Mouse (Mus musculus) hindbrain, embryonic 12.5 days (tissue): ENCODE measurements around the gene Dusp5. TPM values are rescaled to one million over a fixed set of nuclear protein-coding genes. Genes with fewer than 3 reads are reported as not detected.
"Not testable (repeated sequence)": the region's sequence is repeated elsewhere in the genome, so short reads cannot be mapped to it uniquely, and the experiment has no call there.

ENCODE experiments used
- ATAC-seq: fragments of 200-750 bp; cut with Nextera tagmentation; 2 replicates; pipeline ENCODE4 v1.8.0; 2017; ENCODE audit warnings: moderate TSS enrichment; ENCODE audit not compliant: low FRiP score
- H3K27ac ChIP-seq: fragments of 300-500 bp; sonication (generic); 2 replicates; pipeline ENCODE4 v1.5.1; 2016; ENCODE audit warnings: mild to moderate bottlenecking
- H3K27me3 ChIP-seq: fragments of 300-500 bp; sonication (generic); 2 replicates; pipeline ENCODE4 v1.6.1; 2016; ENCODE audit warnings: mild to moderate bottlenecking
- H3K36me3 ChIP-seq: fragments of 300-500 bp; sonication (generic); 2 replicates; pipeline ENCODE4 v1.6.1; 2016; ENCODE audit warnings: mild to moderate bottlenecking
- H3K4me1 ChIP-seq: fragments of 300-500 bp; sonication (generic); 2 replicates; pipeline ENCODE4 v1.6.1; 2016
- H3K4me2 ChIP-seq: fragments of 300-500 bp; sonication (generic); replicated peaks from 2 replicates; pipeline ENCODE4 v1.6.1; 2016; ENCODE audit warnings: mild to moderate bottlenecking
- H3K4me3 ChIP-seq: fragments of 300-500 bp; sonication (generic); 2 replicates; pipeline ENCODE4 v1.5.1; 2016; ENCODE audit warnings: mild to moderate bottlenecking
- H3K9ac ChIP-seq: fragments of 300-500 bp; sonication (generic); 2 replicates; pipeline ENCODE4 v1.6.1; 2016; ENCODE audit warnings: mild to moderate bottlenecking, moderate library complexity
- H3K9me3 ChIP-seq: fragments of 300-500 bp; sonication (generic); replicated peaks from 2 replicates; pipeline ENCODE4 v1.6.1; 2016; ENCODE audit warnings: mild to moderate bottlenecking
- WGBS: fragments of 180-500 bp; shearing (Covaris S2); methylation state at CpG from one replicate; pipeline ENCODE4 v1.1.7; 2016; 5-methylcytosine and 5-hydroxymethylcytosine counted together
- polyA plus RNA-seq: library from polyadenylated mRNA; unstranded; fragments of >200 nt; fragmentation: Nextera tagmentation; extraction: Ambion mirVana; gene quantifications from 2 replicates; pipeline ENCODE4 v1.2.1, GENCODE M21; 2016

Gene Dusp5
- polyA plus RNA-seq, 1 experiment from 2014 or later = 2.4 TPM

- Histone ChIP-seq H3K4me3 (no peak overlapping the region), H3K27ac (no peak overlapping the region), H3K36me3 (no peaks in the 10 kb centered on the region), H3K9me3 (no peaks in the 10 kb centered on the region), H3K27me3 (no peaks in the 10 kb centered on the region), H3K9ac (no peak overlapping the region), H3K4me2 (no peak overlapping the region), H3K4me1 (no peaks in the 10 kb centered on the region)
- WGBS = 54% methylated on average over 8 of the region's 8 CpGs
- no peak for ATAC-seq
Measured at GRCm38 (mm10) chr19:53574131-53574530, 45.2 kb downstream of the Dusp5 start.

DNA sequence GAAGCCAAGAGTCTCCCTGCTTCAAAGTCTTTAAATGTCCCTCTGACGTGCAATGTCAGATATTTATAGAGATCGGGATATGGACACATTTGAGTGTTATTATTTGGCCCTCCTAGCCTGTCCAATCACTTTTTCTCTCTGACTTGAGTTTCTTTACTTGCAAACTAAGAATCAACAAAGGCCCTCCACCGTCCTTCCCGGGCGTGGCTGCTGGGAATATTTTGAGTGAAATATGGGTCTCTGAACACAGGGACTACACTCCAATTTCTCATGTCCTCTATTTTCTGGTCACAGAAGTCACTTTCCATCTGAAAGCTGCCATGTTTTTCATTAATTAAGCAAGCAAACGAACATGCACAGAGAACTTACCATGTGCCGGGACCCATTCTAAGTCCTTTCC, 45.6 kb downstream of the Dusp5 start:
- 90% methylated on average over 7 of the region's 7 CpGs for WGBS
- Histone ChIP-seq H3K4me2 (no peak overlapping the region), H3K27me3 (no peaks in the 10 kb centered on the region), H3K36me3 (no peaks in the 10 kb centered on the region), H3K9me3 (no peaks in the 10 kb centered on the region), H3K4me3 (no peak overlapping the region), H3K27ac (no peak overlapping the region), H3K4me1 (no peaks in the 10 kb centered on the region), H3K9ac (no peak overlapping the region)
- ATAC-seq = no peak

- Histone ChIP-seq H3K9ac (no peak overlapping the region), H3K4me1 (no peaks in the 10 kb centered on the region), H3K27me3 (no peaks in the 10 kb centered on the region), H3K27ac (no peak overlapping the region), H3K4me2 (no peak overlapping the region), H3K36me3 (no peaks in the 10 kb centered on the region), H3K4me3 (no peak overlapping the region), H3K9me3 (no peaks in the 10 kb centered on the region)
- ATAC-seq = no peak
- 74% methylated on average over 4 of the region's 4 CpGs for WGBS
Measured at GRCm38 (mm10) chr19:53575296-53576010, 46.5 kb downstream of the Dusp5 start.

- H3K9me3 ChIP-seq = no peaks in the 10 kb centered on the region
- WGBS = 94% methylated on average over 7 of the region's 7 CpGs
- H3K4me1 ChIP-seq = no peaks in the 10 kb centered on the region
- no peaks in the 10 kb centered on the region for H3K27me3 ChIP-seq
- no peaks in the 10 kb centered on the region for H3K36me3 ChIP-seq
- H3K4me3 ChIP-seq = no peak overlapping the region
- no peak overlapping the region for H3K4me2 ChIP-seq
- no peak for ATAC-seq
- H3K27ac ChIP-seq = no peak overlapping the region
- H3K9ac ChIP-seq = no peak overlapping the region
Measured at GRCm38 (mm10) chr19:53576061-53576460, 47.2 kb downstream of the Dusp5 start.

GRCm38 (mm10) chr19:53577025-53577800, 48.3 kb downstream of the Dusp5 start:
- Histone ChIP-seq H3K4me2 (no peak overlapping the region), H3K27me3 (no peaks in the 10 kb centered on the region), H3K9ac (no peak overlapping the region), H3K36me3 (no peaks in the 10 kb centered on the region), H3K27ac (no peak overlapping the region), H3K4me3 (no peak overlapping the region), H3K4me1 (no peaks in the 10 kb centered on the region), H3K9me3 (no peaks in the 10 kb centered on the region)
- 55% methylated on average over 11 of the region's 11 CpGs for WGBS
- no peak for ATAC-seq

GRCm38 (mm10) chr19:53578597-53579252, 49.8 kb downstream of the Dusp5 start:
- peak; percentile 50 for ATAC-seq
- Histone ChIP-seq H3K9me3 (peaks cover 2% of the 10 kb centered on the region; the same call in 1 of the 2 replicates), H3K36me3 (no peaks in the 10 kb centered on the region), H3K27ac (no peak overlapping the region), H3K4me3 (no peak overlapping the region), H3K4me1 (no peaks in the 10 kb centered on the region), H3K4me2 (no peak overlapping the region), H3K27me3 (no peaks in the 10 kb centered on the region), H3K9ac (no peak overlapping the region)
- 15% methylated on average over 8 of the region's 8 CpGs for WGBS

DNA sequence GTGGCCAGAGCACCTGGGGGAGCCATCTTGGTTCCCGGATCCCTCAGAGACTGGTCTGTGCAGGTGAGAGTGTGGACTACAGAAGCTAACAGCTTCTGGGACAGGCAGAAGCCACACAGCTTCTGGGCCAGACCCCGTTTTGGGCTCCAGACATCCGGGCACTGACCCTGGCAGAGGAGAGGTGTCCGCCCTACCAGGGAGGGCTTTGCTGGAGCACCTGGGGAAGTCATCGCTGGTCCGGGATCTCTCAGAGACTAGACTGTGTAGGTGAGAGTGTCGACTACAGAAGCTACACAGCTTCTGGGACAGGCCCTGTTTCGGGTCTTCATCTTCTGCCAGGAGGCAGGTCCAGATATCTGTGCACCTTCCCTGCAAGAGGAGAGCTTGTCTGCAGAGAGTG, 51.4 kb downstream of the Dusp5 start:
- H3K4me3 ChIP-seq, H3K27me3 ChIP-seq, H3K27ac ChIP-seq, H3K9ac ChIP-seq, H3K36me3 ChIP-seq, H3K4me2 ChIP-seq, ATAC-seq, H3K4me1 ChIP-seq: not testable (repeated sequence)
- 90% methylated on average over 8 of the region's 8 CpGs for WGBS
- H3K9me3 ChIP-seq = peaks cover 17% of the 10 kb centered on the region

- H3K27me3 ChIP-seq, H3K4me1 ChIP-seq, H3K9ac ChIP-seq, H3K27ac ChIP-seq, ATAC-seq, H3K4me2 ChIP-seq, H3K36me3 ChIP-seq, H3K4me3 ChIP-seq: not testable (repeated sequence)
- WGBS = 90% methylated on average over 3 of the region's 3 CpGs
- H3K9me3 ChIP-seq = peaks cover 28% of the 10 kb centered on the region
Measured at GRCm38 (mm10) chr19:53587686-53588085, 58.8 kb downstream of the Dusp5 start.

DNA sequence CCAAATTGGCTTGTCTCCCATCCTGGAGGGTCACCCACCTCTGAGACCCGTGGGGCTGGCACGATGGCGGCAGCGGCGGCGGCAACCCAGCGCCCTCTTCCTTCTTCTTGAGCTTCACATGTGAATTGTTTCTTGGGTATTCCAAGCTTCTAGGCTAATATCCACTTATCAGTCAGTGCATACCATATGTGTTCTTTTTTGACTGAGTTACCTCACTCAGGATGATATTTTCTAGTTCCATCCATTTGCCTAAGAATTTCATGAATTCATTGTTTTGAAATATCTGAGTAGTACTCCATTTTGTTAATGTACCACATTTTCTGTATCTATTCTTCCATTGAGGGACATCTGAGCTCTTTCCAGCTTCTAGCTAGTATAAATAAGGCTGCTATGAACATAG, 60.1 kb downstream of the Dusp5 start, which contains the start of gene Nutf2-ps1:
Nutf2-ps1 (minus strand) TSS at position 101 of the 400 bp plus-strand sequence.
- H3K36me3 ChIP-seq, ATAC-seq, H3K27ac ChIP-seq, H3K4me2 ChIP-seq, H3K9ac ChIP-seq, H3K4me1 ChIP-seq, H3K27me3 ChIP-seq, H3K4me3 ChIP-seq: not testable (repeated sequence)
- WGBS = 93% methylated on average over 7 of the region's 7 CpGs
- peaks cover 24% of the 10 kb centered on the region for H3K9me3 ChIP-seq

Other genes with a start within 250 kb of the Dusp5 start
- 76.2 and 78.4 TPM in 2 replicates for gene Mxi1, start 218.6 kb upstream of the Dusp5 start, polyA plus RNA-seq
- not detected in 2 replicates for gene Gm10197, start 157.3 kb upstream of the Dusp5 start, polyA plus RNA-seq
- gene Smndc1, start 138.5 kb upstream of the Dusp5 start, polyA plus RNA-seq = 40.9 and 41.4 TPM in 2 replicates
- gene Nutf2-ps1, start 60.0 kb downstream of the Dusp5 start, polyA plus RNA-seq = 327 and 336 TPM in 2 replicates
- 78.1 and 82.3 TPM in 2 replicates for gene Smc3, start 71.3 kb downstream of the Dusp5 start, polyA plus RNA-seq
- 1.5 and 1.9 TPM in 2 replicates for gene Rbm20, start 148.2 kb downstream of the Dusp5 start, polyA plus RNA-seq